Mouse (Mus musculus): ENCODE measurements at regions not wholly inside any gene's neighbourhood (a gene's known extent, or its start where the extent isn't known, plus 50 kb on each side); places are given as distances from the start of the nearest gene placed in this dataset.

GRCm38 (mm10) chr11:84634990-84635389, 109.7 kb upstream of the Lhx1 start:
- Histone ChIP-seq H3K4me3 (ENCODE audit: low read length) (no peak overlapping the region), H3K4me1 (ENCODE audit: control insufficient read depth, insufficient read depth, low read depth, low read length) (peaks cover 7% of the 10 kb centered on the region), H3K27me3 (replicated peaks; ENCODE audit: control insufficient read depth, insufficient read depth, low read length) (no peaks in the 10 kb centered on the region), H3K27ac (ENCODE audit: low read depth, low read length) (no peak overlapping the region), H3K36me3 (ENCODE audit: control insufficient read depth, insufficient read depth, low read length) (no peaks in the 10 kb centered on the region), H3K4me2 (ENCODE audit: low read length) (no peak overlapping the region), H3K9me3 (ENCODE audit: control insufficient read depth, low read length) (no peaks in the 10 kb centered on the region), H3K9ac (ENCODE audit: low read depth, low read length) (no peak overlapping the region)
- 50% methylated on average over 3 of the region's 4 CpGs for WGBS
- no peak for ATAC-seq

- H3K9ac ChIP-seq (ENCODE audit: low read depth, low read length), result no peak overlapping the region
- H3K9me3 ChIP-seq (ENCODE audit: control insufficient read depth, low read length), result no peaks in the 10 kb centered on the region
- H3K27ac ChIP-seq (ENCODE audit: low read depth, low read length), result no peak overlapping the region
- no peaks in the 10 kb centered on the region for H3K27me3 ChIP-seq (replicated peaks; ENCODE audit: control insufficient read depth, insufficient read depth, low read length)
- H3K4me3 ChIP-seq (ENCODE audit: low read length), result no peak overlapping the region
- no peak overlapping the region for H3K4me2 ChIP-seq (ENCODE audit: low read length)
- ATAC-seq, result no peak
- H3K36me3 ChIP-seq (ENCODE audit: control insufficient read depth, insufficient read depth, low read length), result no peaks in the 10 kb centered on the region
- H3K4me1 ChIP-seq (ENCODE audit: control insufficient read depth, insufficient read depth, low read depth, low read length), result peaks cover 7% of the 10 kb centered on the region
- WGBS, result 46% methylated on average over 8 of the region's 8 CpGs
Measured at GRCm38 (mm10) chr11:84633300-84633699, 108.0 kb upstream of the Lhx1 start.

GRCm38 (mm10) chr11:84628111-84628510, 102.8 kb upstream of the Lhx1 start:
- Histone ChIP-seq H3K4me1 (ENCODE audit: control insufficient read depth, insufficient read depth, low read depth, low read length) (no peaks in the 10 kb centered on the region; the same call in 1 of the 2 replicates), H3K4me2 (ENCODE audit: low read length) (no peak overlapping the region), H3K36me3 (ENCODE audit: control insufficient read depth, insufficient read depth, low read length) (no peaks in the 10 kb centered on the region), H3K4me3 (ENCODE audit: low read length) (no peak overlapping the region), H3K27ac (ENCODE audit: low read depth, low read length) (peak overlapping the region; percentile 48), H3K9ac (ENCODE audit: low read depth, low read length) (no peak overlapping the region), H3K27me3 (replicated peaks; ENCODE audit: control insufficient read depth, insufficient read depth, low read length) (no peaks in the 10 kb centered on the region), H3K9me3 (ENCODE audit: control insufficient read depth, low read length) (no peaks in the 10 kb centered on the region)
- 33% methylated on average over 2 of the region's 2 CpGs for WGBS
- peak; percentile 81 for ATAC-seq

GRCm38 (mm10) chr11:84627685-84628084, 102.3 kb upstream of the Lhx1 start:
- Histone ChIP-seq H3K27ac (ENCODE audit: low read depth, low read length) (peak overlapping the region; percentile 48), H3K9ac (ENCODE audit: low read depth, low read length) (no peak overlapping the region), H3K4me1 (ENCODE audit: control insufficient read depth, insufficient read depth, low read depth, low read length) (no peaks in the 10 kb centered on the region; the same call in 1 of the 2 replicates), H3K27me3 (replicated peaks; ENCODE audit: control insufficient read depth, insufficient read depth, low read length) (no peaks in the 10 kb centered on the region), H3K36me3 (ENCODE audit: control insufficient read depth, insufficient read depth, low read length) (no peaks in the 10 kb centered on the region), H3K4me2 (ENCODE audit: low read length) (no peak overlapping the region), H3K4me3 (ENCODE audit: low read length) (no peak overlapping the region), H3K9me3 (ENCODE audit: control insufficient read depth, low read length) (no peaks in the 10 kb centered on the region)
- 73% methylated on average over 11 of the region's 11 CpGs for WGBS
- ATAC-seq, result peak; percentile 15; the same call in 1 of the 2 replicates

- Histone ChIP-seq H3K4me3 (ENCODE audit: low read length) (no peak overlapping the region), H3K4me2 (ENCODE audit: low read length) (no peak overlapping the region), H3K27me3 (replicated peaks; ENCODE audit: control insufficient read depth, insufficient read depth, low read length) (no peaks in the 10 kb centered on the region), H3K27ac (ENCODE audit: low read depth, low read length) (no peak overlapping the region), H3K4me1 (ENCODE audit: control insufficient read depth, insufficient read depth, low read depth, low read length) (no peaks in the 10 kb centered on the region; the same call in 1 of the 2 replicates), H3K9ac (ENCODE audit: low read depth, low read length) (no peak overlapping the region), H3K9me3 (ENCODE audit: control insufficient read depth, low read length) (no peaks in the 10 kb centered on the region), H3K36me3 (ENCODE audit: control insufficient read depth, insufficient read depth, low read length) (no peaks in the 10 kb centered on the region)
- 47% methylated on average over 2 of the region's 2 CpGs for WGBS
- ATAC-seq, result peak; percentile 32; the same call in 1 of the 2 replicates
Measured at GRCm38 (mm10) chr11:84627259-84627658, 101.9 kb upstream of the Lhx1 start.

- no peaks in the 10 kb centered on the region for H3K9me3 ChIP-seq (ENCODE audit: control insufficient read depth, low read length)
Measured at GRCm38 (mm10) chr11:84624100-84624499, 98.8 kb upstream of the Lhx1 start.

GRCm38 (mm10) chr11:84619713-84620112, 94.4 kb upstream of the Lhx1 start:
- no peak overlapping the region for H3K27ac ChIP-seq (ENCODE audit: low read depth, low read length)
- ATAC-seq, result no peak
- H3K4me2 ChIP-seq (ENCODE audit: low read length), result no peak overlapping the region
- no peaks in the 10 kb centered on the region for H3K36me3 ChIP-seq (ENCODE audit: control insufficient read depth, insufficient read depth, low read length)
- no peaks in the 10 kb centered on the region for H3K9me3 ChIP-seq (ENCODE audit: control insufficient read depth, low read length)
- no peaks in the 10 kb centered on the region for H3K27me3 ChIP-seq (replicated peaks; ENCODE audit: control insufficient read depth, insufficient read depth, low read length)
- no peak overlapping the region for H3K4me3 ChIP-seq (ENCODE audit: low read length)
- H3K4me1 ChIP-seq (ENCODE audit: control insufficient read depth, insufficient read depth, low read depth, low read length), result no peaks in the 10 kb centered on the region
- no peak overlapping the region for H3K9ac ChIP-seq (ENCODE audit: low read depth, low read length)
- WGBS, result 88% methylated on average over 4 of the region's 4 CpGs

More at GRCm38 (mm10) chr11:84624100-84624499, 98.8 kb upstream of the Lhx1 start:
- no peaks in the 10 kb centered on the region; the same call in 1 of the 2 replicates for H3K4me1 ChIP-seq (ENCODE audit: control insufficient read depth, insufficient read depth, low read depth, low read length)
- no peak overlapping the region for H3K9ac ChIP-seq (ENCODE audit: low read depth, low read length)
- no peaks in the 10 kb centered on the region for H3K36me3 ChIP-seq (ENCODE audit: control insufficient read depth, insufficient read depth, low read length)
- no peak for ATAC-seq
- no peak overlapping the region for H3K4me2 ChIP-seq (ENCODE audit: low read length)
- no peaks in the 10 kb centered on the region for H3K27me3 ChIP-seq (replicated peaks; ENCODE audit: control insufficient read depth, insufficient read depth, low read length)
- WGBS, result 44% methylated on average over 5 of the region's 5 CpGs
- no peak overlapping the region for H3K27ac ChIP-seq (ENCODE audit: low read depth, low read length)
- H3K4me3 ChIP-seq (ENCODE audit: low read length), result no peak overlapping the region

GRCm38 (mm10) chr11:84618576-84618975, 93.2 kb upstream of the Lhx1 start:
- H3K9me3 ChIP-seq (ENCODE audit: control insufficient read depth, low read length), result no peaks in the 10 kb centered on the region
- WGBS, result 91% methylated on average over 3 of the region's 3 CpGs
- ATAC-seq, result no peak
- no peak overlapping the region for H3K27ac ChIP-seq (ENCODE audit: low read depth, low read length)
- H3K4me2 ChIP-seq (ENCODE audit: low read length), result no peak overlapping the region
- H3K4me3 ChIP-seq (ENCODE audit: low read length), result no peak overlapping the region
- no peaks in the 10 kb centered on the region for H3K36me3 ChIP-seq (ENCODE audit: control insufficient read depth, insufficient read depth, low read length)
- no peak overlapping the region for H3K9ac ChIP-seq (ENCODE audit: low read depth, low read length)
- no peaks in the 10 kb centered on the region for H3K27me3 ChIP-seq (replicated peaks; ENCODE audit: control insufficient read depth, insufficient read depth, low read length)
- H3K4me1 ChIP-seq (ENCODE audit: control insufficient read depth, insufficient read depth, low read depth, low read length), result no peaks in the 10 kb centered on the region

- WGBS, result 72% methylated on average over 9 of the region's 9 CpGs
Measured at GRCm38 (mm10) chr11:84612982-84613720, 87.8 kb upstream of the Lhx1 start.

More at GRCm38 (mm10) chr11:84612982-84613720, 87.8 kb upstream of the Lhx1 start:
- H3K4me1 ChIP-seq (ENCODE audit: control insufficient read depth, insufficient read depth, low read depth, low read length), result no peaks in the 10 kb centered on the region; the same call in 1 of the 2 replicates
- no peak overlapping the region for H3K4me3 ChIP-seq (ENCODE audit: low read length)
- no peak overlapping the region for H3K4me2 ChIP-seq (ENCODE audit: low read length)
- H3K9ac ChIP-seq (ENCODE audit: low read depth, low read length), result no peak overlapping the region
- no peak for ATAC-seq
- H3K27ac ChIP-seq (ENCODE audit: low read depth, low read length), result no peak overlapping the region
- H3K27me3 ChIP-seq (replicated peaks; ENCODE audit: control insufficient read depth, insufficient read depth, low read length), result no peaks in the 10 kb centered on the region
- no peaks in the 10 kb centered on the region for H3K36me3 ChIP-seq (ENCODE audit: control insufficient read depth, insufficient read depth, low read length)
- H3K9me3 ChIP-seq (ENCODE audit: control insufficient read depth, low read length), result no peaks in the 10 kb centered on the region
